Mouse (Mus musculus) lung, adult 18-20 months (tissue): Measurements from ENCODE around the gene Gm3618.
"Not testable (repeated sequence)": the region's sequence is repeated elsewhere in the genome, so short reads cannot be mapped to it uniquely, and the experiment has no call there.

Experiments
- DNase-seq, 2 experiments: peaks; one replicate each; pipeline ENCODE4 v3.0.0; 2022; ENCODE audit warnings: mixed read lengths in 2 of 2

The Gm3618 gene

DNA sequence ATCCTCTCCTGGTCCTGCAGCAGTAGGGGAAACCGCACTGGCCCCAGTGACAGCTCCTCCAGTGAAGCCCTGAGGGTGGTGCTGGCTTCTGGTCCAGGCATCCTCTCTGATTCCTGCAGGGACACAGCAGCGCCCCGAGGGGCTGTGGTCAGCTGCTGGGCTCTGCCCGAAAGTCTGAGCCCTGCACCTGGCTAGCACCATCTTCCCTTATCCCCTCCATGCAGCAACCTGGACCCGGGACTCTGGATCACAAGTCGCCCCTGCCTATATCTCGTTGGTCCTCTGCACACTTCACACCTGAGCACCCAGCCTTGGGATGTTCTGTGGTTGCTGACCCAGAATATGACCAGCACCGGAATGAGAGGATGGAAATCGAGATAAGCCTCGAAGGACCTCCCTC lies at the start of gene Gm3618:
Gene Gm3618, minus strand, starts transcription at position 101 of the 400 bp plus-strand sequence.
- not testable (repeated sequence) for DNase-seq

DNA sequence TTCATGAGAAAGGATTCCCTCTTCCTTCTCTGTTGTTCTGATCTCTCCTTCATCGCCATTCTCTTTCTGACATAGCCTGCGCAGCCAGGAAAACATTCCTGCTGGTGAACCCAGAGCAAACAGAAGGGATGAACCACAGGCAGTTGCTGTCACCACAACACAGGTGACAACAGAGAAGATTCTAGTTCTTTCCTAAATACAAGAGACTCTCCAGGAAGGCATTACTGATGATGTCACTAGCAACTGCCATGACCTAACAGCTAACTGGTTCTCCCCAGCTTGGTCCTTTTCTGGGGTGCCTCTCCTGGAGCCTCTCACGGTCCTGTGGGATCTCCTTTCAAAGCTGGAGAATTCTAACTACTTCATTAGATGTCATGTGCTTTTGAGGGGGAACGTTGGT lies 46.7 kb upstream of the Gm3618 start, which contains the start of gene Gm16440:
Gene Gm16440, minus strand, starts transcription at position 101 of the 400 bp plus-strand sequence.
- DNase-seq, result not testable (repeated sequence)

DNA sequence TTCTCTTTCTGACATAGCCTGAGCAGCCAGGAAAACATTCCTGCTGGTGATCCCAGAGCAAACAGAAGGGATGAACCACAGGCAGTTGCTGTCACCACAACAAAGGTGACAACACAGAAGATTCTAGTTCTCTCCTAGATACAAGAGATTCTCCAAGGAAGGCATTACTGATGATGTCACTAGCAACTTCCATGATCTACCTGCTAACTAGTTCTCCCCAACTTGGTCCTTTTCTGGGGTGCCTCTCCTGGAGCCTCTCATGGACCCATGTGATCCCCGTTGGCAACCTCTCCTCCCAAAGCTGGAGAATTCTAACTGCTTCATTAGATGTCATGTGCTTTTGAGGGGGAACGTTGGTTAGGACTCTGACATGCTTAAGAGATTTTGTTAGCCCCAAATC lies 38.7 kb downstream of the Gm3618 start, which contains the start of gene Gm21103:
Gene Gm21103, minus strand, starts transcription at position 101 of the 400 bp plus-strand sequence.
- DNase-seq, result not testable (repeated sequence)

DNA sequence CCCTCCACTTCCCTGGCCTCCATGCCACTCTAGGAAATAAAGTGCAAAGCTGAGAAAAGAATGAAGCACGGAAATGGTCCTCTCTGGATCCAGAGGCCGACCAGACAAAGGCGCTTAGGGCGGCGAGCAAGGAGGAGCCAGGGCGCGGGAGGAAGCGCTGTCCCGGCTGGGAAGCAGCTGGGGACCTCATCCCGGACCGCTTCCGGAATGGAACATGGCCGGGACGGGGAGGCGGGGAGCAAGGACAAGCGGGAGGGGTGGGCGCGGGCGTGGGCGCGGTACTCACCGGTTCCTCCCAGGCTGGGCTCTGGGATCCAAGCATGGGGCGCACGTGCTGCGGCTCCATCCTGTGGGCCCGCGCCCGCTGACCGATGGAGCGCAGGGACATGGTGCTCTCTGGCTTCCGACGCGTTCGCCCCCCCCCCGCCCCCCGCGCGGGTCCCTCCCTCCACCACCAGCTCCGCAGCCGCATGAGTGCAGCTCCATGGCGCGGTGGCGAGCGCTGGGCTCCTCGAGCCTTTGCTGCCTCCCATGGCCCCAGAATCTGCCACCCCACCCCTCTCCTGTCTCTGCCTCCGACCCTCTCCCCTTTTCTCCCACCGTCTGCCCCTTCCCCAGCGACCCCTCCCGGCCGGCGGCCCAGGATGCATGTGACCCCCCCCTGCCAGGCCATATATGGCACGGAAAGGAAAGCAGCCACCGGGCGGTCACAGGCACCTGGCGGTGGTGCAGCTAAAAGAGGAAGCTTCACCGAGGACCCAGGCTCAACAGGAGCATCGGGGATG lies 56.4 kb downstream of the Gm3618 start, which contains the start of gene Gm3411:
Gene Gm3411, minus strand, starts transcription at position 320 of the 785 bp plus-strand sequence.
- DNase-seq, result peak; percentile 3 to 37
